ENCODE assay signal across 13 mouse cellular contexts in genomic region chr3:129698882-129699281, GRCm38 (mm10).
"Had no signal": no experiment of that assay in that cellular context is flagged by ENCODE, and none has a peak within 500 bp of the region (broad histone marks: within the 10 kb centered on the region; RNA-seq: fewer than 3 reads in every experiment).

No protein-coding gene starts in this region.

- H3K9me3 ChIP-seq: intestine, embryonic 15.5 days; limb, embryonic 15.5 days; liver, embryonic 12.5 days; lung, embryonic 15.5 days; midbrain, embryonic 12.5 days; neural tube, embryonic 13.5 days had no signal

- H3K36me3 ChIP-seq: intestine, embryonic 15.5 days; limb, embryonic 15.5 days; liver, embryonic 12.5 days; lung, embryonic 15.5 days; midbrain, embryonic 12.5 days had no signal

- H3K27me3 ChIP-seq: intestine, embryonic 15.5 days; limb, embryonic 15.5 days; liver, embryonic 12.5 days; lung, embryonic 15.5 days; midbrain, embryonic 12.5 days; neural tube, embryonic 13.5 days had no signal

- H3K9ac ChIP-seq: intestine, embryonic 15.5 days; limb, embryonic 15.5 days; liver, embryonic 12.5 days; lung, embryonic 15.5 days; midbrain, embryonic 12.5 days; neural tube, embryonic 13.5 days had no signal

- H3K4me2 ChIP-seq: intestine, embryonic 15.5 days; limb, embryonic 15.5 days; liver, embryonic 12.5 days; lung, embryonic 15.5 days; midbrain, embryonic 12.5 days; neural tube, embryonic 13.5 days had no signal

- ATAC-seq: intestine, embryonic 15.5 days; liver, embryonic 12.5 days; midbrain, embryonic 16.5 days had no signal

- DNase-seq: kidney, postnatal 25 days; layer of hippocampus, adult 9-11 months; layer of hippocampus, postnatal 36 days; lung, postnatal 14 days; thymus, adult 18-20 months; thymus, postnatal 25 days had no signal

- H3K4me1 ChIP-seq: intestine, embryonic 15.5 days; limb, embryonic 15.5 days; liver, embryonic 12.5 days; lung, embryonic 15.5 days; midbrain, embryonic 12.5 days; neural tube, embryonic 13.5 days had no signal

- H3K27ac ChIP-seq: intestine, embryonic 15.5 days; limb, embryonic 15.5 days; liver, embryonic 12.5 days; lung, embryonic 15.5 days; midbrain, embryonic 12.5 days; neural tube, embryonic 13.5 days had no signal

- H3K4me3 ChIP-seq: intestine, embryonic 15.5 days; limb, embryonic 15.5 days; liver, embryonic 12.5 days; lung, embryonic 15.5 days; midbrain, embryonic 12.5 days; neural tube, embryonic 13.5 days had no signal
